Mouse (Mus musculus) hindbrain, embryonic 11.5 days (tissue): ENCODE results near the gene Cdc42bpb. TPM values are rescaled to one million over a fixed set of nuclear protein-coding genes. Genes with fewer than 3 reads are reported as not detected.

Experiments
- ATAC-seq: fragments of 200-750 bp; cut with Nextera tagmentation; 2 replicates; pipeline ENCODE4 v1.8.0; 2017; ENCODE audit warnings: mild to moderate bottlenecking, moderate TSS enrichment, moderate library complexity; ENCODE audit not compliant: low FRiP score
- DNase-seq: peaks from one replicate; pipeline ENCODE4 v3.0.0-alpha.2; 2015; ENCODE audit warnings: low spot score
- H3K27ac ChIP-seq: fragments of 300-500 bp; sonication (generic); 2 replicates; pipeline ENCODE4 v1.5.1; 2014; ENCODE audit warnings: mild to moderate bottlenecking, low read depth, low read length
- H3K27me3 ChIP-seq: fragments of 300-500 bp; sonication (generic); 2 replicates; pipeline ENCODE4 v1.6.1; 2014; ENCODE audit warnings: mild to moderate bottlenecking, low read length, moderate library complexity, mixed read lengths; ENCODE audit not compliant: control insufficient read depth, insufficient read depth
- H3K36me3 ChIP-seq: fragments of 300-500 bp; sonication (generic); 2 replicates; pipeline ENCODE4 v1.6.1; 2014; ENCODE audit warnings: mild to moderate bottlenecking, low read length, moderate library complexity, mixed read lengths; ENCODE audit not compliant: control insufficient read depth, insufficient read depth
- H3K4me1 ChIP-seq: fragments of 300-500 bp; sonication (generic); replicated peaks from 2 replicates; pipeline ENCODE4 v1.6.1; 2014; ENCODE audit warnings: low read length, mixed read lengths; ENCODE audit not compliant: control insufficient read depth, insufficient read depth
- H3K4me2 ChIP-seq: fragments of 300-500 bp; sonication (generic); replicated peaks from 2 replicates; pipeline ENCODE4 v1.6.1; 2014; ENCODE audit warnings: mild to moderate bottlenecking, low read depth, low read length
- H3K4me3 ChIP-seq: fragments of 300-500 bp; sonication (generic); 2 replicates; pipeline ENCODE4 v1.5.1; 2014; ENCODE audit warnings: low read depth, low read length
- H3K9ac ChIP-seq: fragments of 300-500 bp; sonication (generic); 2 replicates; pipeline ENCODE4 v1.6.1; 2014; ENCODE audit warnings: low read depth, low read length
- H3K9me3 ChIP-seq: fragments of 300-500 bp; sonication (generic); 2 replicates; pipeline ENCODE4 v1.6.1; 2016; ENCODE audit warnings: low read length; ENCODE audit not compliant: control insufficient read depth
- WGBS: fragments of 180-500 bp; shearing (Covaris S2); extraction: QIAGEN DNeasy Blood & Tissue Kit; methylation state at CpG from one replicate; pipeline ENCODE4 v1.1.7; 2014; 5-methylcytosine and 5-hydroxymethylcytosine counted together
- polyA plus RNA-seq: library from polyadenylated mRNA; unstranded; fragments of >200 nt; fragmentation: Nextera tagmentation; extraction: Ambion mirVana; gene quantifications from 2 replicates; pipeline ENCODE4 v1.2.1, GENCODE M21; 2014

Gene Cdc42bpb
- polyA plus RNA-seq, 1 experiment from 2014 or later, result 31.9 TPM

- H3K4me1 ChIP-seq, result 0 out of 2 replicates have a peak, but pooled peaks cover 2% of the 10 kb centered on the region
- H3K36me3 ChIP-seq, result no peaks in the 10 kb centered on the region
- H3K9ac ChIP-seq, result no peak overlapping the region
- DNase-seq, result no peak
- no peak overlapping the region for H3K4me2 ChIP-seq
- no peaks in the 10 kb centered on the region for H3K27me3 ChIP-seq
- no peak overlapping the region for H3K4me3 ChIP-seq
- WGBS, result 72% methylated on average over 1 of the region's 1 CpGs
- no peak for ATAC-seq
- H3K27ac ChIP-seq, result no peak overlapping the region
- no peaks in the 10 kb centered on the region for H3K9me3 ChIP-seq
Measured at GRCm38 (mm10) chr12:111343956-111344355, 33.6 kb downstream of the Cdc42bpb start.

- Histone ChIP-seq H3K4me1 (no peaks in the 10 kb centered on the region), H3K27me3 (no peaks in the 10 kb centered on the region), H3K4me2 (no peak overlapping the region), H3K36me3 (no peaks in the 10 kb centered on the region), H3K4me3 (no peak overlapping the region), H3K9ac (no peak overlapping the region), H3K9me3 (no peaks in the 10 kb centered on the region), H3K27ac (no peak overlapping the region)
- ATAC-seq (no peak), DNase-seq (no peak)
- 74% methylated on average over 7 of the region's 7 CpGs for WGBS
Measured at GRCm38 (mm10) chr12:111340692-111341091, 36.8 kb downstream of the Cdc42bpb start.

GRCm38 (mm10) chr12:111337864-111338354, 39.6 kb downstream of the Cdc42bpb start:
- no peak overlapping the region for H3K9ac ChIP-seq
- 77% methylated on average over 15 of the region's 15 CpGs for WGBS
- no peak overlapping the region for H3K4me2 ChIP-seq
- ATAC-seq (no peak), DNase-seq (no peak)
- H3K27me3 ChIP-seq, result no peaks in the 10 kb centered on the region
- H3K9me3 ChIP-seq, result no peaks in the 10 kb centered on the region
- H3K36me3 ChIP-seq, result no peaks in the 10 kb centered on the region
- no peaks in the 10 kb centered on the region for H3K4me1 ChIP-seq
- no peak overlapping the region for H3K27ac ChIP-seq
- no peak overlapping the region for H3K4me3 ChIP-seq

- DNase-seq, result no peak
- Histone ChIP-seq H3K4me2 (no peak overlapping the region), H3K27me3 (no peaks in the 10 kb centered on the region), H3K36me3 (no peaks in the 10 kb centered on the region), H3K9me3 (no peaks in the 10 kb centered on the region), H3K9ac (no peak overlapping the region), H3K27ac (no peak overlapping the region), H3K4me1 (no peaks in the 10 kb centered on the region), H3K4me3 (no peak overlapping the region)
- WGBS, result 88% methylated on average over 15 of the region's 15 CpGs
- ATAC-seq, result no peak
Measured at GRCm38 (mm10) chr12:111333020-111333605, 44.4 kb downstream of the Cdc42bpb start.

GRCm38 (mm10) chr12:111332443-111332842, 45.1 kb downstream of the Cdc42bpb start:
- WGBS, result 91% methylated on average over 11 of the region's 11 CpGs
- no peaks in the 10 kb centered on the region for H3K9me3 ChIP-seq
- DNase-seq (no peak), ATAC-seq (no peak)
- H3K4me1 ChIP-seq, result no peaks in the 10 kb centered on the region
- no peak overlapping the region for H3K27ac ChIP-seq
- H3K27me3 ChIP-seq, result no peaks in the 10 kb centered on the region
- H3K4me2 ChIP-seq, result no peak overlapping the region
- H3K9ac ChIP-seq, result no peak overlapping the region
- H3K4me3 ChIP-seq, result no peak overlapping the region
- no peaks in the 10 kb centered on the region for H3K36me3 ChIP-seq

GRCm38 (mm10) chr12:111331573-111331972, 45.9 kb downstream of the Cdc42bpb start:
- no peaks in the 10 kb centered on the region for H3K4me1 ChIP-seq
- ATAC-seq, result no peak
- DNase-seq, result no peak
- no peak overlapping the region for H3K4me2 ChIP-seq
- no peaks in the 10 kb centered on the region for H3K27me3 ChIP-seq
- H3K4me3 ChIP-seq, result no peak overlapping the region
- H3K9me3 ChIP-seq, result no peaks in the 10 kb centered on the region
- 93% methylated on average over 9 of the region's 9 CpGs for WGBS
- no peak overlapping the region for H3K27ac ChIP-seq
- 0 out of 2 replicates have a peak, but pooled peaks cover 3% of the 10 kb centered on the region for H3K36me3 ChIP-seq
- H3K9ac ChIP-seq, result no peak overlapping the region

- no peak overlapping the region for H3K27ac ChIP-seq
- 96% methylated on average over 15 of the region's 15 CpGs for WGBS
- no peaks in the 10 kb centered on the region for H3K27me3 ChIP-seq
- ATAC-seq (no peak), DNase-seq (no peak)
- no peak overlapping the region for H3K4me3 ChIP-seq
- no peaks in the 10 kb centered on the region for H3K4me1 ChIP-seq
- peaks cover 10% of the 10 kb centered on the region; the same call in 1 of the 2 replicates for H3K36me3 ChIP-seq
- no peak overlapping the region for H3K4me2 ChIP-seq
- no peak overlapping the region for H3K9ac ChIP-seq
- H3K9me3 ChIP-seq, result no peaks in the 10 kb centered on the region
Measured at GRCm38 (mm10) chr12:111329281-111329680, 48.2 kb downstream of the Cdc42bpb start.

- no peaks in the 10 kb centered on the region for H3K27me3 ChIP-seq
- H3K4me3 ChIP-seq, result no peak overlapping the region
- no peak overlapping the region for H3K4me2 ChIP-seq
- H3K4me1 ChIP-seq, result no peaks in the 10 kb centered on the region
- no peak overlapping the region for H3K27ac ChIP-seq
- ATAC-seq (no peak), DNase-seq (no peak)
- WGBS, result 89% methylated on average over 6 of the region's 6 CpGs
- no peak overlapping the region for H3K9ac ChIP-seq
- no peaks in the 10 kb centered on the region for H3K9me3 ChIP-seq
- H3K36me3 ChIP-seq, result peaks cover 14% of the 10 kb centered on the region; the same call in 1 of the 2 replicates
Measured at GRCm38 (mm10) chr12:111328360-111328759, 49.2 kb downstream of the Cdc42bpb start.

GRCm38 (mm10) chr12:111325744-111326424, 51.6 kb downstream of the Cdc42bpb start:
- DNase-seq (no peak), ATAC-seq (no peak)
- Histone ChIP-seq H3K4me1 (no peaks in the 10 kb centered on the region), H3K4me2 (no peak overlapping the region), H3K27me3 (no peaks in the 10 kb centered on the region), H3K9ac (no peak overlapping the region), H3K4me3 (no peak overlapping the region), H3K36me3 (peaks cover 25% of the 10 kb centered on the region), H3K9me3 (no peaks in the 10 kb centered on the region), H3K27ac (no peak overlapping the region)
- 93% methylated on average over 18 of the region's 18 CpGs for WGBS
